Mouse (Mus musculus) intestine, embryonic 14.5 days (tissue): Measurements from ENCODE around the gene Mta2. TPM values are rescaled to one million over a fixed set of nuclear protein-coding genes. Genes with fewer than 3 reads are reported as not detected.
A peak's percentile ranks its signal among the peaks of the same experiment; 100 is the strongest.

Experiments
- ATAC-seq: fragments of 200-750 bp; cut with Nextera tagmentation; replicated peaks from 2 replicates; pipeline ENCODE4 v1.8.0; 2017; ENCODE audit warnings: low read depth, moderate number of reproducible peaks, moderate TSS enrichment, moderate library complexity; ENCODE audit not compliant: low FRiP score, low TSS enrichment
- DNase-seq: peaks from one replicate; pipeline ENCODE4 v3.0.0-alpha.2; 2018; ENCODE audit warnings: low spot score
- H3K27ac ChIP-seq: fragments of 300-500 bp; sonication (generic); 2 replicates; pipeline ENCODE4 v1.5.1; 2014; ENCODE audit warnings: low read depth, mild to moderate bottlenecking, control low read depth
- H3K27me3 ChIP-seq: fragments of 300-500 bp; sonication (generic); replicated peaks from 2 replicates; pipeline ENCODE4 v1.6.1; 2014; ENCODE audit warnings: low read length, control low read depth; ENCODE audit not compliant: control insufficient read depth, insufficient read depth
- H3K36me3 ChIP-seq: fragments of 300-500 bp; sonication (generic); 2 replicates; pipeline ENCODE4 v1.6.1; 2014; ENCODE audit warnings: low read length, control low read depth; ENCODE audit not compliant: control insufficient read depth, insufficient read depth
- H3K4me1 ChIP-seq: fragments of 300-500 bp; sonication (generic); replicated peaks from 2 replicates; pipeline ENCODE4 v1.6.1; 2014; ENCODE audit warnings: low read length, control low read depth, mixed read lengths; ENCODE audit not compliant: control insufficient read depth, insufficient read depth
- H3K4me2 ChIP-seq: fragments of 300-500 bp; sonication (generic); 2 replicates; pipeline ENCODE4 v1.6.1; 2014; ENCODE audit warnings: low read length
- H3K4me3 ChIP-seq: fragments of 300-500 bp; sonication (generic); 2 replicates; pipeline ENCODE4 v1.5.1; 2014; ENCODE audit warnings: low read depth, low read length, control low read depth, mixed read lengths
- H3K9ac ChIP-seq: fragments of 300-500 bp; sonication (generic); 2 replicates; pipeline ENCODE4 v1.6.1; 2014; ENCODE audit warnings: mild to moderate bottlenecking, low read length
- H3K9me3 ChIP-seq: fragments of 300-500 bp; sonication (generic); 2 replicates; pipeline ENCODE4 v1.6.1; 2016; ENCODE audit warnings: low read length, control low read depth; ENCODE audit not compliant: control insufficient read depth
- WGBS: fragments of 180-500 bp; shearing (Covaris S2); extraction: QIAGEN DNeasy Blood & Tissue Kit; methylation state at CpG from one replicate; pipeline ENCODE4 v1.1.7; 2014; 5-methylcytosine and 5-hydroxymethylcytosine counted together
- polyA plus RNA-seq: library from polyadenylated mRNA; unstranded; fragments of >200 nt; fragmentation: Nextera tagmentation; extraction: Ambion mirVana; gene quantifications from 2 replicates; pipeline ENCODE4 v1.2.1, GENCODE M21; 2014

The Mta2 gene
- polyA plus RNA-seq, 1 experiment from 2014 or later = 40.3 TPM

DNA sequence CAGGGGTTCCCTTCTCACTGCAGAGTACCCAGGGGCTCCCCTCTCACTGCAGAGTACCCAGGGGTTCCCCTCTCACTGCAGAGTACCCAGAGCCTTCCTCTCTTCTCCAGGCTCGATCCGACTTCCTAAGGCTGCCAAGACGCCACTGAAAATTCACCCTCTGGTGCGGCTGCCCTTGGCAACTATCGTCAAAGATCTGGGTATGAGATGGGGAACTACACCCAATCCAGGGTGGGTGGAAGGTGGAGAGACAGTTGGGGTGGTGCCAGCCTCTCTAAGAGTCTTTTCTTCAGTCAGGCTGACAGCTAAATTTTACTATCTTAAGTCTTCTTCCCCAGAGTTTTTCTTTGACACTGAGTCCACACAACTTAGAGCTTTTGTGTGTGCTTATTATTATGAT lies 8.5 kb downstream of the Mta2 start:
- H3K9ac ChIP-seq = no peak overlapping the region
- 90% methylated on average over 5 of the region's 5 CpGs for WGBS

DNA sequence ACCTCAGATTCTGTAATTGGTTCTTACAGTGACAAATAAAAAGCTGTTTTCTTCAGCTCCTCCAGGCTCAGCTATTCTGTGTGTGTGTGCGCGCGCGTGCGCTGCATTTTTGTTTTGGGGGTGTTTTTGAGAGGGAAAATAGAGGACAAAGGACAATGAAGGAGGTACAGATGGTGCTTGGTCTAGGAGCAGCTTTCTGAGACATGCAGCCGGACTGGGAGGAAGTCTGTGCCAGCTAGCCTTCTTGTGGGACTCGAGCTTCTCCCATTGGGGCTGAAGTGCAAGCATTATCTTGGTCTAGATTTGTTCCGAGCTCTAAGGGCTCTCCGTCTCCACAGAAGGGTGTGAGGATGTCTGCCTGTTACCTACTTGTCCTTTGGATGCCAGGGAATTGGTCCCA lies 10.6 kb downstream of the Mta2 start:
- H3K27ac ChIP-seq = no peak overlapping the region
- no peak for ATAC-seq

More for the DNA sequence above, 8.5 kb downstream of the Mta2 start:
- no peak overlapping the region for H3K27ac ChIP-seq
- H3K36me3 ChIP-seq = peaks cover 71% of the 10 kb centered on the region
- DNase-seq (no peak), ATAC-seq (no peak)
- H3K27me3 ChIP-seq = no peaks in the 10 kb centered on the region
- no peak overlapping the region for H3K4me2 ChIP-seq
- no peak overlapping the region for H3K4me3 ChIP-seq
- peaks cover 16% of the 10 kb centered on the region for H3K4me1 ChIP-seq
- H3K9me3 ChIP-seq = no peaks in the 10 kb centered on the region

DNA sequence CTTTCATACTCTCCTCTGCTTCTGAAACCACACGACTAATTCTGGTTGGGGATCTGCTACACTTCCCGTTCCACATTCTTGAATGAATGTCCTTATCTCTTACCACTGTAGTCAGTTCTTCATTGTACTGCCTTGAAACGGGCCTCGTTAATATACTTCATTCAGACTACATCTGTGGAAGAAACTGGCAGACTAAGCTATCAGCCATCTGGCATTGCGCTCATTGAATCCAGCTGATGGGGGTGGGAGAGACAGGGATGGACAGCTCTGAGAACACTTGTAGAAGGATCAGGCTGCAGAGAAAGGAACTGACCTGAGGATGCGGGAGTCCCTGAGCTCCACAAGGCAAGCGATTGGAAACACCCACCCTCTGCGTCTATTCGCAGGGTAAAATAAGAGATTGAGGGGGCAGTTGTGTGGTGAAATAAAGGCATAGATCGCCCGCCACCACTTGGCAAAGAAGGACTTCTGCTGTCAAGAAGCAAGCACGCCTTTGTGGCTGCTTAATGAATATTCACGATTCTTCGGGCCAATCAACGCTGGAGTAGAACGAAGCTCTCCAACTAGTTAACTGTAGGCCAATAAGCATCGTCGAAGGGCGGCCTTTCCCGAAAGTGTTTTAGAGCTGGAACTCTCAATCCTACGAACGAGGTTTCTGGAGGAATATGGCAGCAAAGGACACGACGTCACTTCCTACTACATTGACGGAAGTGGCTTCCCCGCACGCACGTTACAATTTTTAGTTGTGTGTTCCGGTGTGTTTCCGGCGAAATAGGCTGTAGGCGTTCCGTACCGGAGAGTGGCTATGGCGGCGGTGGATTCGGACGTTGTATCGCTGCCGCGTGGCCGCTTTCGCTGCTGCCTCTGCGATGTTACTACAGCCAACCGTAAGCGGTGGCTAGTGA lies 11.7 kb downstream of the Mta2 start, which contains the start of gene Tut1:
Gene Tut1 (plus strand): TSS at position 713 of the 905 bp plus-strand sequence.
- H3K36me3 ChIP-seq = peaks cover 64% of the 10 kb centered on the region
- peaks cover 16% of the 10 kb centered on the region for H3K4me1 ChIP-seq

More for the DNA sequence above, 10.6 kb downstream of the Mta2 start:
- H3K4me3 ChIP-seq = no peak overlapping the region
- H3K4me1 ChIP-seq = peaks cover 16% of the 10 kb centered on the region
- H3K9ac ChIP-seq = no peak overlapping the region
- 91% methylated on average over 9 of the region's 9 CpGs for WGBS
- no peaks in the 10 kb centered on the region for H3K9me3 ChIP-seq
- H3K4me2 ChIP-seq = no peak overlapping the region
- DNase-seq = no peak
- peaks cover 67% of the 10 kb centered on the region for H3K36me3 ChIP-seq
- no peaks in the 10 kb centered on the region for H3K27me3 ChIP-seq

DNA sequence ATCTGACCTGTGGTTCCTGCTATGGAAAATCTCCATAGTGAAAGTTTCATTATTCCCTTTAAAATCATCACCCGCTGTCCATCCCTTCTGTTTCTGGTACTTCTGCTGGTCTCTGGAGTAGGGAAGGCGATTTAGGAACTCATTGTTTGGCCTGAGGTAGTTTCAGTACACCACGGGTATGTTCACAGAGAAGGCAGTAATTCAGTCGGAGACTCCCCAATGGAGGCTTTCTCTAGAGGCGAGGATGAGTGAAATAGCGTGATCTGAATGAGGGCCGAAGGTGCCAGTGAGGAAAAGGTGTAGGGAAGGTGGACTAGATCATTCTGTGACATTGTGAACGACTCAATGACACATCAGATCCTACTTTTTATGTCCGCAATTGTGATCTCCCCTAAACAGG lies 12.5 kb downstream of the Mta2 start:
- peak overlapping the region; percentile 51 for H3K27ac ChIP-seq

More for the DNA sequence above, 11.7 kb downstream of the Mta2 start, which contains the start of gene Tut1:
- Histone ChIP-seq H3K4me3 (peak within 1 kb of the TSS; percentile 57), H3K27me3 (no peaks in the 10 kb centered on the region), H3K9me3 (no peaks in the 10 kb centered on the region), H3K4me2 (peak within 1 kb of the TSS; percentile 65), H3K27ac (peak within 1 kb of the TSS; percentile 86), H3K9ac (peak within 1 kb of the TSS; percentile 71)
- peak; percentile 93 for ATAC-seq
- DNase-seq = peak; percentile 96
- 5% methylated on average over 46 of the region's 46 CpGs for WGBS

DNA sequence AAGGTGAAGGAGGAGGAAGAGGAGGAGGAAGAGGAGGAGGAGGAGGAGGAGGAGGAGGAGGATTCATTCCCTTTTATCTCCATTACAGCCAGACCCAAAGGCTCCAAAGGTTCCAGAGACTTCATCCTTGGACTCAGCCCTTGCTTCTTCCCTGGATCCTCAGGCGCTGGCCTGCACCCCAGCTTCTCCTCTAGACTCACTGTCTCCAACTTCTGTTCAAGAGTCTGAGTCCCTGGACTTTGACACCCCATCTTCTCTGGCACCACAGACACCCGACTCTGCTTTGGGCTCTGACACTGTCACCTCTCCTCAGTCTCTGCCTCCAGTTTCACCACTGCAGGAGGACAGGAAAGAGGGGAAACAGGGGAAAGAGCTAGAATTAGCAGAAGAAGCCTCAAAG lies 20.6 kb downstream of the Mta2 start:
- Histone ChIP-seq H3K4me1 (peaks cover 8% of the 10 kb centered on the region; the same call in 1 of the 2 replicates), H3K27me3 (no peaks in the 10 kb centered on the region), H3K27ac (no peak overlapping the region), H3K4me2 (no peak overlapping the region), H3K36me3 (peaks cover 84% of the 10 kb centered on the region), H3K9me3 (no peaks in the 10 kb centered on the region), H3K9ac (no peak overlapping the region), H3K4me3 (no peak overlapping the region)
- ATAC-seq (no peak), DNase-seq (no peak)
- 92% methylated on average over 2 of the region's 2 CpGs for WGBS

More for the DNA sequence above, 12.5 kb downstream of the Mta2 start:
- ATAC-seq (no peak), DNase-seq (no peak)
- Histone ChIP-seq H3K4me3 (peak overlapping the region; percentile 57), H3K4me2 (peak overlapping the region; percentile 65), H3K36me3 (peaks cover 64% of the 10 kb centered on the region), H3K4me1 (peaks cover 16% of the 10 kb centered on the region), H3K9me3 (no peaks in the 10 kb centered on the region), H3K9ac (peak overlapping the region; percentile 71), H3K27me3 (no peaks in the 10 kb centered on the region)
- WGBS = 6% methylated on average over 9 of the region's 9 CpGs

DNA sequence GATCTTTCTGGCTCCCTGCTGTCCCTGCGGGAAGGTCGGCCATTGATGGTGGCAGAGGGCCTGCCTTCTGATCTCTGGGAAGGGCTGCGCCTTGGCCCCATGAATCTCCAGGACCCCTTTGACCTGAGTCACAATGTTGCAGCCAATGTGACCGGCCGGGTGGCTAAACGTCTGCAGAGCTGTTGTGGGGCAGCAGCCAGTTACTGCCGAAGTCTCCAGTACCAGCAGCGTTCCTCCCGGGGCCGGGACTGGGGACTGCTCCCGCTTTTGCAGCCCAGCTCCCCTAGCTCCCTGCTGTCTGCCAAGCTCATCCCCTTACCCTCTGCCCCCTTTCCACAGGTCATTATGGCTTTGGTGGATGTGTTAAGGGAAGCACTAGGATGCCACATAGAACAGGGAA lies 23.4 kb downstream of the Mta2 start:
- 84% methylated on average over 11 of the region's 11 CpGs for WGBS
- H3K4me3 ChIP-seq = no peak overlapping the region
- H3K4me2 ChIP-seq = no peak overlapping the region
- H3K4me1 ChIP-seq = peaks cover 15% of the 10 kb centered on the region
- H3K27me3 ChIP-seq = no peaks in the 10 kb centered on the region
- ATAC-seq (no peak), DNase-seq (no peak)
- H3K27ac ChIP-seq = peak overlapping the region; percentile 91; the same call in 1 of the 2 replicates
- no peak overlapping the region for H3K9ac ChIP-seq
- peaks cover 77% of the 10 kb centered on the region for H3K36me3 ChIP-seq
- no peaks in the 10 kb centered on the region for H3K9me3 ChIP-seq

DNA sequence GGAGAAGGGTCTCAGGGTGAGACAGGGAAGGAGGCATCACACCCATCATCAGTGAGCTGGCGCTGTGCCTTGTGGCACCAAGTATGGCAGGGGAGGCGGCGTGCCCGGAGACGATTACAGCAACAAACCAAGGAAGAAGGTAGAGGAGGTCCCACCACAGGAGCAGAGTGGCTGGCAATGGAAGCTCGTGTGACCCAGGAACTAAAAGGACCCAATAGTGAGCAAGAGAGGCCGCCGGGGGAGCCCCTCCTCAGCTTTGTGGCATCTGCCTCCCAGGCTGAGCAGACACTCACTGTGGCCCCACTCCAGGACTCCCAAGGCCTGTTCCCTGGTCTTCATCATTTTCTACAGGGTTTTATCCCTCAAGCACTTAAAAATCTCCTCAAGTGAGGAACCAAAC lies 24.1 kb downstream of the Mta2 start:
- ATAC-seq (no peak), DNase-seq (no peak)
- H3K27ac ChIP-seq = peak overlapping the region; percentile 91
- no peaks in the 10 kb centered on the region for H3K9me3 ChIP-seq
- no peaks in the 10 kb centered on the region for H3K27me3 ChIP-seq
- peaks cover 77% of the 10 kb centered on the region for H3K36me3 ChIP-seq
- peaks cover 15% of the 10 kb centered on the region for H3K4me1 ChIP-seq
- H3K4me3 ChIP-seq = peak overlapping the region; percentile 93; the same call in 1 of the 2 replicates
- peak overlapping the region; percentile 60 for H3K4me2 ChIP-seq
- 75% methylated on average over 8 of the region's 8 CpGs for WGBS
- H3K9ac ChIP-seq = peak overlapping the region; percentile 66

DNA sequence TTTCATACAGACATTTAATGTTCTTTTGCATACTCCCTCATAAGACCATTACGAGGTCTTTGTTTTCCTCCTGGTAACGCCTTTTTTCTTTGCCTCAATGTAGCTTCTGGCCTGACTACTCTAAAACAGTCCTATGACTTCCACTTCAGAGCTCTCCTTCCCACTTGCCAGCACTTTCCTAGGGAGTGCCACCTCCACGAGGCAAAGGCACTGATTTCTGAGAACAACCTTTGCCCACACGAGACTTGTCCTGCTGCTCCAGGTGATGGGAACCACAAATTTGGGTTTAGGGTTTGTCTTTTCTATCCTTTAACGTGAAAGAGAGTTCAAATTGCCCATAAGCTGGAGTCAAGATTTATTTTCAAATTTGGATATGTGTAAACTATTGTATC lies 24.5 kb downstream of the Mta2 start:
- Histone ChIP-seq H3K4me1 (peaks cover 15% of the 10 kb centered on the region), H3K27me3 (no peaks in the 10 kb centered on the region), H3K36me3 (peaks cover 77% of the 10 kb centered on the region), H3K4me3 (peak overlapping the region; percentile 93), H3K27ac (peak overlapping the region; percentile 91), H3K9ac (peak overlapping the region; percentile 66), H3K9me3 (no peaks in the 10 kb centered on the region), H3K4me2 (peak overlapping the region; percentile 60)
- peak; percentile 61 for DNase-seq
- WGBS = 31% methylated on average over 5 of the region's 5 CpGs
- no peak for ATAC-seq
